Mouse (Mus musculus) mesoderm, embryonic 11.5 days (tissue): Measurements from ENCODE around the gene Olfr1089.

Experiments
- DNase-seq: peaks from one replicate; pipeline ENCODE4 v3.0.0-alpha.2; 2012; ENCODE audit warnings: low read depth, low spot score

Olfr1089 gene

DNA sequence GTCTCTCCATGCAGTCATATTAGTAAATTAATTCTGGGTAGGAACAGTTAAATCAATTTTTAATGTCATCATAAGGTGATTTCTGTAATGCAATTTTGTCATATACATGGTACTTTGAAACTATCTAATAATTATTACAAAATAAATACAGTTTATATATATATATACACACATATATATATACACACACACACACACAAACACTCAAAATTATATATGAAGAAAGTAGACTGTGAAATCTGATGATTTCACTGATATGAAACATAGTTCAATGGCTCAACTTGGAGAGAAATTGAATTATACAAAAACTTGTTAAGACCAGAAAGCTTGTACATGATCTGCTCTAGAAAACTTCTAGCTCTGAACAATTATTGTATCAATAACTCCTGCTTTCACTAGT lies at the start of gene Olfr1089:
Gene Olfr1089, minus strand, starts transcription at position 101 of the 400 bp plus-strand sequence.
- no peak for DNase-seq

DNA sequence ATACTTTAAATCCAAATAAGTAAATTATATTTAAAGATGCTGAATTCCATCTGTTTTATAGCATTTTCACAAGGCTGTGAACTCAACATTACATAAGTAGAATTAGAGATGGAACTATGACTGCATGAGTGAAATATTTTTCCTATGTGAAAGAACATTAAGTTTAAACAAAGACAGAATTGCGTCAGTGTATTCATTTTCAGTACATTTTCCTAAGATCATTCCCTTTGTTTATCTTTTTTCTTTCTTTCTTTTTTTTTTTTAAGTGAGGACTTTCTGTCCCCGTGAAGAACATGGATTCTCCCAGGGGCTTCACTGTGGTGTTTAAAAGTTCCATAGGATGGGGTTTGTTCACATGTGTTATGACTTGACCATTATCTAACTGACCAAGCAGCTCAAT lies 48.7 kb upstream of the Olfr1089 start, which contains the start of gene Olfr1093:
Gene Olfr1093, plus strand, starts transcription at position 301 of the 400 bp plus-strand sequence.
- DNase-seq: no peak

DNA sequence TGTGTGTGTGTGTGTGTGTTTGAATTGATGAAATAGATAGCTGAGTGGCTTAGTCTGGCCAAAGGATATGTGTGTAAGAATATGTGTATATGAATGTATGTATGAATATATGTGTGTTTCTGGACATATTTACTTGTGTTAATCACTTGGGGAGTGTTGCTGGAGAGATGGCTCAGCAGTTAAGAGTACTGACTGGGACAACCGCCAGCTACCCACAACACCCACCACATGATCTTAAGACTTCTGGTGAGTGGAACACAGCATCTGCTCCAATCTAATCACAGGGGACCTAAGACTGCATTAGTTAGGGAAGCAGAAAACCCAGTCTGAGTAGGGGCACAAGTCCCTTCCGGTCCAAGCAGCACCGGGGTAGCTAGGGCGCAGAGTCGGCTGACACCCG lies 27.5 kb upstream of the Olfr1089 start:
- DNase-seq: no peak

DNA sequence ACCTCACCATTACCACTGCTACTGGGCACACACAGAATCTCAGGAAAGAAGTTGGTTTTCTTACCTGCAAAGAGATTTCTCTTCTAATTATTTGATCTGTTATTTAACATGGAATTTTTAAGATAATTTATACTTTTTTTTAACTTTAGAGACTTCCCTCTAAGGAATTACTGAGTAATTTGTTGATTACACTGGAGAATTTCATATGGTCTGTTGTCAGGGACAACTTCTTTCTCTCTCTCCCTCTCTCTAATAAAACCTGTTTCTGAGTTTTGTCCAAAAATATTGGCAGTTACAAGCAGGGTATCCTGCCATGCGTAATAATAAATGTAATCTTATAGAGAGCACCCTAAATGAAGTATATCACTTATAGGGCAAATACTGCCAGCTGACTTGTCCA lies 25.4 kb upstream of the Olfr1089 start, which contains the start of gene Olfr1090:
Gene Olfr1090, minus strand, starts transcription at position 101 of the 400 bp plus-strand sequence.
- DNase-seq: no peak

DNA sequence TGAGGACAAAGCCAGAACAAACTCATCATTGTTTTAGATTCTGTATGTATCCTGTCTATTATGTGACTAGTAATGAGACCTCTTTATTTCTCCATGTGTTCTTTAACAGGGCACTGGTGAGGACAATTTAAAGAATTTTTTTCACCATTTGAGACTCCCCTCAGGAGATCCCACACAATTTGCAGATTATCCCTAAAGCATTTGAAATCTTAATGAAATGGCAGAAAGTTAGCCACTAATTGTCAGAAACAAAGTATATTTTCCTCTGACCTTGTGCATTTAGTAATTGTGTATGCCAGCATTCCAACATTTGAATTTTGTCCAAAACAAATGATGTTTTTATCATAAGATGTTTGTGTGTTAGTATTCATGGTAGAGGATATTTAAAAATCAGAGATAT lies 35.2 kb downstream of the Olfr1089 start, which contains the start of gene Olfr1087:
Gene Olfr1087, minus strand, starts transcription at position 101 of the 400 bp plus-strand sequence.
- DNase-seq: no peak
